Comparison of ENCODE assay signal across 20 mouse cellular contexts in genomic region chr6:88121781-88122180, GRCm38 (mm10). TPM values are rescaled to one million over a fixed set of nuclear protein-coding genes. Genes with fewer than 3 reads are reported as not detected.
DNase-seq lines count a peak whose midpoint lies in the region; ATAC-seq lines count a peak whose summit lies in the region.
"Had no signal": no experiment of that assay in that cellular context is flagged by ENCODE, and none has a peak within 500 bp of the region (broad histone marks: within the 10 kb centered on the region; RNA-seq: fewer than 3 reads in every experiment).

No protein-coding gene starts in this region.

- H3K27me3 ChIP-seq in heart, embryonic 12.5 days (replicated peaks) = peaks cover 18% of the 10 kb centered on the region
- H3K27me3 ChIP-seq in megakaryocyte, embryonic 14.5 days (replicated peaks) = peaks cover 14% of the 10 kb centered on the region
- no peaks in the 10 kb centered on the region for H3K27me3 ChIP-seq in forebrain, embryonic 14.5 days (replicated peaks; ENCODE audit: control insufficient read depth, insufficient read depth, low read length)
- H3K27me3 ChIP-seq: embryonic facial prominence, embryonic 12.5 days had no signal

- peaks cover 13% of the 10 kb centered on the region for H3K4me1 ChIP-seq in heart, embryonic 12.5 days (replicated peaks)
- H3K4me1 ChIP-seq in megakaryocyte, embryonic 14.5 days = peaks cover 77% of the 10 kb centered on the region
- H3K4me1 ChIP-seq in forebrain, embryonic 14.5 days (ENCODE audit: control insufficient read depth, insufficient read depth, low read length) = no peaks in the 10 kb centered on the region

- H3K36me3 ChIP-seq in heart, embryonic 12.5 days = no peaks in the 10 kb centered on the region
- H3K36me3 ChIP-seq in megakaryocyte, embryonic 14.5 days (replicated peaks; ENCODE audit: low read length) = peaks cover 4% of the 10 kb centered on the region
- no peaks in the 10 kb centered on the region for H3K36me3 ChIP-seq in forebrain, embryonic 14.5 days (ENCODE audit: control insufficient read depth, insufficient read depth, low read length)
- H3K36me3 ChIP-seq: embryonic facial prominence, embryonic 10.5 days; embryonic facial prominence, embryonic 12.5 days had no signal

- no peak overlapping the region for H3K9ac ChIP-seq in heart, embryonic 12.5 days
- no peak overlapping the region for H3K9ac ChIP-seq in forebrain, embryonic 14.5 days (ENCODE audit: low read length)
- H3K9ac ChIP-seq: embryonic facial prominence, embryonic 12.5 days; forebrain, embryonic 13.5 days had no signal

- H3K27ac ChIP-seq in heart, embryonic 12.5 days (ENCODE audit: poor library complexity, severe bottlenecking) = no peak overlapping the region
- no peak overlapping the region for H3K27ac ChIP-seq in forebrain, embryonic 14.5 days (ENCODE audit: low read depth, low read length)
- H3K27ac ChIP-seq: embryonic facial prominence, embryonic 10.5 days; embryonic facial prominence, embryonic 12.5 days; forebrain, embryonic 13.5 days had no signal

- DNase-seq in heart, adult 11 months = peak; percentile 82
- no peak for DNase-seq in spleen, postnatal 10 days (ENCODE audit: low spot score in 2 of 2)
- DNase-seq in forebrain, embryonic 14.5 days (ENCODE audit: low spot score) = no peak
- DNase-seq: adrenal gland, adult 2 months; adrenal gland, postnatal 10 days; adrenal gland, postnatal 25 days; cerebellum, adult 11 months; cerebellum, adult 18-20 months; cerebellum, adult 8-10 months; cerebellum, adult 9-11 months; cerebellum, postnatal 36 days had no signal

- ATAC-seq in heart, embryonic 12.5 days (ENCODE audit: insufficient number of reproducible peaks, low FRiP score) = no peak
- ATAC-seq in megakaryocyte, adult 5-6 weeks (ENCODE audit: poor library complexity, severe bottlenecking) = no peak
- peak; percentile 33 for ATAC-seq in granulocyte monocyte progenitor cell, adult 5-6 weeks (replicated peaks; ENCODE audit: poor library complexity, severe bottlenecking)
- peak; percentile 24 for ATAC-seq in megakaryocyte progenitor cell, adult 5-6 weeks (replicated peaks; ENCODE audit: poor library complexity)
- no peak for ATAC-seq in forebrain, embryonic 14.5 days
- ATAC-seq: forebrain, embryonic 13.5 days; forebrain, embryonic 16.5 days had no signal

- no peak overlapping the region for H3K4me2 ChIP-seq in heart, embryonic 12.5 days
- H3K4me2 ChIP-seq in forebrain, embryonic 14.5 days (ENCODE audit: low read length) = no peak overlapping the region
- H3K4me2 ChIP-seq: embryonic facial prominence, embryonic 12.5 days; forebrain, embryonic 13.5 days had no signal

- 78% methylated on average over 2 of the region's 2 CpGs for WGBS in heart, embryonic 12.5 days
- 82% methylated on average over 2 of the region's 2 CpGs for WGBS in forebrain, embryonic 14.5 days

- H3K4me3 ChIP-seq in heart, embryonic 12.5 days = no peak overlapping the region
- peak overlapping the region; percentile 64 for H3K4me3 ChIP-seq in megakaryocyte, embryonic 14.5 days (replicated peaks)
- no peak overlapping the region for H3K4me3 ChIP-seq in forebrain, embryonic 14.5 days (ENCODE audit: low read depth, low read length)
- H3K4me3 ChIP-seq: embryonic facial prominence, embryonic 10.5 days; embryonic facial prominence, embryonic 12.5 days; forebrain, embryonic 13.5 days had no signal

- 0 out of 2 replicates have a peak, but pooled peaks cover 3% of the 10 kb centered on the region for H3K9me3 ChIP-seq in heart, embryonic 12.5 days (replicated peaks)
- H3K9me3 ChIP-seq in megakaryocyte, embryonic 14.5 days = peaks cover 6% of the 10 kb centered on the region; the same call in 1 of the 2 replicates
- no peaks in the 10 kb centered on the region for H3K9me3 ChIP-seq in forebrain, embryonic 14.5 days (replicated peaks; ENCODE audit: control insufficient read depth, low read length)
- H3K9me3 ChIP-seq: embryonic facial prominence, embryonic 10.5 days; forebrain, embryonic 13.5 days had no signal

RNA-seq across cellular contexts. Expression of gene Rpn1, which starts 37.5 kb away (rescaled TPM):
- polyA plus RNA-seq in heart, embryonic 12.5 days (2016; fragmentation: Nextera tagmentation; extraction: Ambion mirVana) = 225 and 227 TPM in 2 replicates
- polyA plus RNA-seq in megakaryocyte, embryonic 14.5 days (2012; ENCODE audit: insufficient read depth, low replicate concordance) = 32.8 and 59.1 TPM in 2 replicates
- total RNA-seq in megakaryocyte, adult 5-6 weeks (2015) = 56.6 and 67.2 TPM in 2 replicates
- total RNA-seq in megakaryocyte, adult 5-6 weeks (2017) = 130 and 142 TPM in 2 replicates
- 254 and 266 TPM in 2 replicates for total RNA-seq in granulocyte monocyte progenitor cell, adult 5-6 weeks (2014; fragmentation: Nextera tagmentation)
- total RNA-seq in granulocyte monocyte progenitor cell, adult 5-6 weeks (2017) = 386 and 482 TPM in 2 replicates
- 200 and 205 TPM in 2 replicates for total RNA-seq in megakaryocyte progenitor cell, adult 5-6 weeks (2015)
- total RNA-seq in megakaryocyte progenitor cell, adult 5-6 weeks (2017) = 385 and 395 TPM in 2 replicates
- 279 and 283 TPM in 2 replicates for polyA plus RNA-seq in forebrain, embryonic 14.5 days (2014; fragmentation: Nextera tagmentation; extraction: Ambion mirVana)

Comparison
In these comparisons a context has a peak if more than half of its experiments do, and no peak if none do; other contexts are left out.
1. ATAC-seq: peak in granulocyte monocyte progenitor cell, adult 5-6 weeks (single experiment) and megakaryocyte progenitor cell, adult 5-6 weeks (single experiment); none in heart, embryonic 12.5 days (single experiment), megakaryocyte, adult 5-6 weeks (single experiment) and forebrain, embryonic 14.5 days (single experiment).